Mouse (Mus musculus) inflammation-experienced regulatory T-cells (primary cell): Measurements from ENCODE around the gene Ppp1ca. TPM values are rescaled to one million over a fixed set of nuclear protein-coding genes. Genes with fewer than 3 reads are reported as not detected.

ENCODE experiments used
- polyA plus RNA-seq, 2 experiments: library from polyadenylated mRNA; unstranded; fragments of 100-300 nt; shearing (Covaris generic); gene quantifications; one replicate each; pipeline ENCODE4 v1.2.1; 2017

Gene Ppp1ca
- polyA plus RNA-seq, result 1,000 to 10,000 TPM; 1,029 to 1,265 TPM

DNA sequence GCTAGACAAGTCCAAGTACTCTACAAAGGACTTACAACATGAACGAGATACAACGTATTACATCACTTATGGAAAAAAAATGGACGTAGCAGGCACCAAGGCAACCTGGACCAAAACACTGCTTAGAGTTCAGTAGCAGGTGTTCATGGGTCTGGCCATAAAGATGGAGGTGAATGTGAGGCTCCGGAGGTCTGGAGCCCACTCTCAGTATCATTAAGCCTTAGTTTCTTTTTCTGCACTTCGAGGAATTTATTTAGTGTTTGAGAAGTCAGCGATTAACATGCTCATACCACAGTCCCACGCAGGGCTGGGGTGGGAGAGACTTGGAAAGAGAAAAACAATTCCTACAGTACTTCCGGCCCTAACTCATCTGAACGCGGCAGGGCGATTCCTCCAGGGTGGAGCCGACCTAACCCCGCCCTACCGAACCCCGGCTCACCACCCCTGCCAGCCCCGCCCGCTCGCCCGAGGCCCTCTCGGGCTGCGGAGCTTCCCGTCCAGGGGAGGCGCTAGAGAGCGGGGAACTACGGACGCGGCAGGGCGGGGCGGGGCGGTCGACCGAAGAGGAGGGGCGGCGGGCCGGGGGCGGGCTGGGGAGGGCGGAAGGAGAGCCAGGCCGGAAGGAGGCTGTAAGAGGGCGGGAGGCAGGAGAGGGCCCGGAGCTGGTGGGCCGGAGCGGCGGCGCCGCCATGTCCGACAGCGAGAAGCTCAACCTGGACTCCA lies at the start of gene Ppp1ca:
TSS of gene Ppp1ca (plus strand) at position 538 of the 723 bp plus-strand sequence.

GRCm38 (mm10) chr19:4143759-4144268 lies 48.1 kb upstream of the Ppp1ca start, which contains the start of gene Cabp4:
Cabp4 (minus strand) TSS chr19:4144033.

GRCm38 (mm10) chr19:4148491-4148806 lies 43.4 kb upstream of the Ppp1ca start, which contains the start of gene Coro1b:
Coro1b (plus strand) TSS chr19:4148619.

GRCm38 (mm10) chr19:4153232-4153654 lies 38.6 kb upstream of the Ppp1ca start, which contains the start of gene Ptprcap:
Ptprcap (plus strand) TSS chr19:4153604.

DNA sequence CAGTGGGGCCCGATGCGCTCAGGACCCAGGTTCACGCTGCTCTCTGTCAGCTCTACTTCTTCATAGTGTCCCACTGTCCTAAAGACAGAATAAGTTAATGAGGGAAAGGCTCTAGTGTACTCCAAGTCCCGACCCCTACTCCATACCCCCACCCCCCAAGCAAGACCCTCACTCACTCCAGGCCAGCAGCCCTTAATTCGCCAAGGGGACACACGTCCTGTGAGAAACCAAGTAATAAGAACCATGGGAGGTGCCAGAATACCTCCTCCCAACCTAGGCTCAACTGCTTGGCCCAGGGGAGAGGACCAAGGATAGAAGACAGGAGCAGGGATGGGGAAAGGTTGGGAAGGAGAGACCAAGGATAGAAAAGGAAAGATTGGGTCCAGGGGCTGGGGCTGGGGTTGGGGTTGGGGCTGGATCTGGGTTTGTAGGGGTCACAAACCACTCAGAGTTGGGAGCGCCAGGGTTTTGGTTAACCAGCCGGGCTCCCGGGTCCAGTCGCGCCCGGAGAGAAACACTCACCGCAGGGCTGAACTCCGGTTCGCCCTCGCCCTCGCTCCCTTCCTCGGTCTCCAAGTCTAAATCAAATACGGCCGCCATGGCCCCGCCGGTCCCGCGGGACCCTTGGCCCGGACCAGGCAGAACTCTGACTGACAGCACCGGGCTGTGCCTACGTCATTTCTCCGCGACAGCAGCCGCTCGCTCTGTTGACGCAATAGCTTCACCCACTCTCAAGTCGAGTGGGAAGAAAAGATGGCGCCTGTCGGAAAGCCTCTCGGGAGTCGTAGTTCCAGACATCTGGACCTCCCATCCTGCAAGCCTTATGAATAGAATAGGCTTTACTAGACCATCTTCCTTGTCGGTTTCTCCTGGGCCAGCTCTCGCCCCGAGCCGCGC lies 29.0 kb upstream of the Ppp1ca start, which contains the start of gene Rps6kb2:
TSS of gene Rps6kb2 (minus strand) at position 709 of the 897 bp plus-strand sequence.

GRCm38 (mm10) chr19:4175368-4175947 lies 16.4 kb upstream of the Ppp1ca start, which contains the start of gene Carns1:
Carns1 (minus strand) TSS chr19:4175479.

GRCm38 (mm10) chr19:4190831-4191334 lies 982 bp upstream of the Ppp1ca start, which contains the start of gene Tbc1d10c:
Tbc1d10c (minus strand) TSS chr19:4191284.

GRCm38 (mm10) chr19:4201291-4201909 lies 9.5 kb downstream of the Ppp1ca start, which contains the start of gene Rad9a:
Rad9a (minus strand) TSS chr19:4201662.

DNA sequence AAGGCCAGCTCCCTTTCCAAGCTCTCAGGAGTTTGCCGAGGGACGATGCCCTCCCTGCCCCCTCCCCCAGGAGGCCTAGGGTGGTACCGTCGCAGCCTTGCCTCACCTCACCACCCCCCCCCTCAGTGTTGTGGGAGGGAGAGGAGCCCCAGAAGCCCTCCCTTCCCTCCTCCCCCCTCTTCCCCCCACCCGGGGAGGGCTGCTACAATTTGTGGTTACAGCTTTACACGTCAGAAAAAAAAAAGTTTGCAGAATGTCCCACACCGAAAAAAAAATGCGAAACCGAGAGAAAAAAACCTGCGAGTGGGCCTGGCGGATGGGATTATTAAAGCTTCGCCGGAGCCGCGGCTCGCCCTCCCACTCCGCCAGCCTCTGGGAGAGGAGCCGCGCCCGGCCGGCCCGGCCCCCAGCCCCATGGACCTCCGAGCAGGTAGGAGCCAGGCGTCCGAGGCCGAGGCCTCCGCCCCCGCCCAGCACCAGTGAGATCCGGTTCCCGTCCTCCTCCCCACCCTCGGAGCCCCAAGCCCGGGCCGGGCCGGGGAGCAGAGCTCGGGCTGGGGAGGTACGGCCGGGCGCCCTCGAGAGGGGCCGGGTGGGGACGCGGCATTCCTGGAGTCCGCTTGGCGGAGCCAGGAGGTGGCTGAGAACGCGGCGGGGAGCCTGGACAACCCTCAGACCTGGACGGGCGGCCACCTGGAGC lies 22.4 kb downstream of the Ppp1ca start, which contains the start of the genes Clcf1 and AC109138.7:
TSS of gene Clcf1 (plus strand) at position 168 of the 700 bp plus-strand sequence.
TSS of gene AC109138.7 (plus strand) at position 287 of the 700 bp plus-strand sequence.

GRCm38 (mm10) chr19:4231253-4232185 lies 39.7 kb downstream of the Ppp1ca start, which contains the start of gene Pold4:
Pold4 (plus strand) TSS chr19:4231899.

Other genes starting within 250 kb of the Ppp1ca start
- gene Aldh3b3, start 233.4 kb upstream of the Ppp1ca start, polyA plus RNA-seq, result under 1 TPM; 0.24 to 0.86 TPM
- under 1 TPM in 1 of 2 experiments, not detected in 1; 0.20 TPM for gene Aldh3b2, start 219.7 kb upstream of the Ppp1ca start, polyA plus RNA-seq
- under 1 TPM in 1 of 2 experiments, not detected in 1; 0.36 TPM for gene Acy3, start 205.5 kb upstream of the Ppp1ca start, polyA plus RNA-seq
- gene Tbx10, start 199.3 kb upstream of the Ppp1ca start, polyA plus RNA-seq, result 1 to 10 TPM in 1 of 2 experiments, not detected in 1; 1.2 TPM
- gene Nudt8, start 191.5 kb upstream of the Ppp1ca start, polyA plus RNA-seq, result 10 to 100 TPM; 14.8 to 15.3 TPM
- 1 to 10 TPM; 1.2 to 4.0 TPM for gene Gm49405, start 191.4 kb upstream of the Ppp1ca start, polyA plus RNA-seq
- gene Doc2g, start 188.8 kb upstream of the Ppp1ca start, polyA plus RNA-seq, result 1 to 10 TPM in 1 of 2 experiments, under 1 TPM in 1; 0.68 to 4.7 TPM
- gene Ndufv1, start 179.3 kb upstream of the Ppp1ca start, polyA plus RNA-seq, result 100 to 1,000 TPM; 152 to 159 TPM
- gene Gstp1, start 154.1 kb upstream of the Ppp1ca start, polyA plus RNA-seq, result 100 to 1,000 TPM; 537 to 539 TPM
- gene Gstp2, start 146.0 kb upstream of the Ppp1ca start, polyA plus RNA-seq, result 10 to 100 TPM in 1 of 2 experiments, 1 to 10 TPM in 1; 3.0 to 16.9 TPM
- gene Gstp3, start 132.5 kb upstream of the Ppp1ca start, polyA plus RNA-seq, result 100 to 1,000 TPM in 1 of 2 experiments, 10 to 100 TPM in 1; 94.0 to 111 TPM
- gene Cabp2, start 110.5 kb upstream of the Ppp1ca start, polyA plus RNA-seq, result not detected
- gene Cdk2ap2, start 94.9 kb upstream of the Ppp1ca start, polyA plus RNA-seq, result 100 to 1,000 TPM; 834 to 888 TPM
- 100 to 1,000 TPM; 344 to 350 TPM for gene Pitpnm1, start 92.1 kb upstream of the Ppp1ca start, polyA plus RNA-seq
- 100 to 1,000 TPM; 182 to 196 TPM for gene Aip, start 66.2 kb upstream of the Ppp1ca start, polyA plus RNA-seq
- gene Gpr152, start 52.3 kb upstream of the Ppp1ca start, polyA plus RNA-seq, result 1 to 10 TPM in 1 of 2 experiments, under 1 TPM in 1; 0.18 to 1.7 TPM
- under 1 TPM; 0.38 to 0.82 TPM for gene Cabp4, start 48.0 kb upstream of the Ppp1ca start, polyA plus RNA-seq
- 100 to 1,000 TPM; 373 to 413 TPM for gene Coro1b, start 43.4 kb upstream of the Ppp1ca start, polyA plus RNA-seq
- 1,000 to 10,000 TPM; 1,211 to 1,532 TPM for gene Ptprcap, start 38.5 kb upstream of the Ppp1ca start, polyA plus RNA-seq
- gene Rps6kb2, start 28.7 kb upstream of the Ppp1ca start, polyA plus RNA-seq, result 10 to 100 TPM; 46.4 to 51.4 TPM
- gene Carns1, start 16.6 kb upstream of the Ppp1ca start, polyA plus RNA-seq, result 10 to 100 TPM; 19.4 to 27.5 TPM
- 100 to 1,000 TPM; 738 to 929 TPM for gene Tbc1d10c, start 781 bp upstream of the Ppp1ca start, polyA plus RNA-seq
- gene Rad9a, start 9.6 kb downstream of the Ppp1ca start, polyA plus RNA-seq, result 100 to 1,000 TPM in 1 of 2 experiments, 10 to 100 TPM in 1; 59.1 to 116 TPM
- 10 to 100 TPM; 27.4 to 50.0 TPM for gene Clcf1, start 22.2 kb downstream of the Ppp1ca start, polyA plus RNA-seq
- gene AC109138.7, start 22.3 kb downstream of the Ppp1ca start, polyA plus RNA-seq, result not detected
- 100 to 1,000 TPM; 107 to 109 TPM for gene Pold4, start 39.8 kb downstream of the Ppp1ca start, polyA plus RNA-seq
- under 1 TPM; 0.23 to 0.65 TPM for gene Ssh3, start 77.1 kb downstream of the Ppp1ca start, polyA plus RNA-seq
- 1 to 10 TPM; 5.6 to 7.5 TPM for gene Ankrd13d, start 91.1 kb downstream of the Ppp1ca start, polyA plus RNA-seq
- gene Grk2, start 114.2 kb downstream of the Ppp1ca start, polyA plus RNA-seq, result 100 to 1,000 TPM; 240 to 286 TPM
- gene Kdm2a, start 206.2 kb downstream of the Ppp1ca start, polyA plus RNA-seq, result 10 to 100 TPM; 66.7 to 84.1 TPM
- gene Rhod, start 247.4 kb downstream of the Ppp1ca start, polyA plus RNA-seq, result 1 to 10 TPM; 1.9 to 9.8 TPM